Mouse (Mus musculus): ENCODE data around the gene Zbtb43. TPM values are rescaled to one million over a fixed set of nuclear protein-coding genes. Genes with fewer than 3 reads are reported as not detected.

Zbtb43 gene
- total and polyA plus RNA-seq, 2 experiments from 2014 or later, result 21.2 to 39.6 TPM

DNA sequence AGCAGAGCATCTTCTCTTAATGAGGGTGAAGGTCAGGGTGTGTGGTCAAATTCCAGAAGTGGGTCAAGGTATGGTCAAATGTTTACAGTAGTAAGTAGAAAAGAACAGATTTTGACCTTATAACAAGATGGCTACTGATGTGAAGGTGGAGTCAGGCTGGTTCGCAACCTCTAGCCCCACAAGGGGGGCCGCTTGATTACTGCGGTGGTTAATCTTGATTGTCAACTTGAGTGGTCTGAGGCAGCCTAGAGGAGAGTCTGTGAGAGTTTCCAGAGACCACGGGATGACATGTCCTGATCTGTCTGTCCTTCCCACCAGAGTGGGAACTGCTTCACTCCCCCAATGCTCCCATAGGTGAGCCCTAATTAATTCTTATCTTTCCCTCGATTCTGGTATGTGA is 67.8 kb downstream of the Zbtb43 start:
- H3K4me2 ChIP-seq (ENCODE audit: low read depth, low read length, poor library complexity, severe bottlenecking), result no peak overlapping the region
- no peaks in the 10 kb centered on the region for H3K9me3 ChIP-seq (ENCODE audit: low read length)
- no peak for TF ChIP-seq CTCF (IDR thresholded peaks at IDR 0.05)
- DNase-seq (ENCODE audit: low spot score) (no peak), ATAC-seq (ENCODE audit: low FRiP score) (no peak)
- 85% methylated on average over 5 of the region's 5 CpGs for WGBS
- no peak overlapping the region for H3K9ac ChIP-seq (replicated peaks; ENCODE audit: low read length, poor library complexity, severe bottlenecking)
- no peak overlapping the region for H3K27ac ChIP-seq (ENCODE audit: low read depth, low read length)
- H3K4me1 ChIP-seq (ENCODE audit: insufficient read depth, low read length), result no peaks in the 10 kb centered on the region
- no peak overlapping the region for H3K4me3 ChIP-seq (ENCODE audit: low read depth, low read length)
- H3K27me3 ChIP-seq (ENCODE audit: insufficient read depth, low read length), result no peaks in the 10 kb centered on the region
- no peaks in the 10 kb centered on the region for H3K36me3 ChIP-seq (ENCODE audit: insufficient read depth, low read length)

Other genes starting within 250 kb of the Zbtb43 start
- 74.6 and 88.7 TPM in 2 replicates for gene Ralgps1, start 97.1 kb downstream of the Zbtb43 start, total RNA-seq (2014; rRNA removed)
- gene Ralgps1, start 97.1 kb downstream of the Zbtb43 start, polyA plus RNA-seq (2015; fragmentation: Nextera tagmentation; extraction: Ambion mirVana), result 26.2 and 26.4 TPM in 2 replicates
- 24.9 and 25.3 TPM in 2 replicates for gene Zbtb34, start 37.2 kb downstream of the Zbtb43 start, total RNA-seq (2014; rRNA removed)
- gene Zbtb34, start 37.2 kb downstream of the Zbtb43 start, polyA plus RNA-seq (2015; fragmentation: Nextera tagmentation; extraction: Ambion mirVana), result 3.1 and 3.8 TPM in 2 replicates
- 7.0 and 8.4 TPM in 2 replicates for gene Lmx1b, start 172.0 kb upstream of the Zbtb43 start, total RNA-seq (2014; rRNA removed)
- 0.65 and 0.83 TPM in 2 replicates for gene Lmx1b, start 172.0 kb upstream of the Zbtb43 start, polyA plus RNA-seq (2015; fragmentation: Nextera tagmentation; extraction: Ambion mirVana)

Data from midbrain, postnatal 0 days (tissue).